Mouse (Mus musculus): ENCODE results near the gene Aifm2. TPM values are rescaled to one million over a fixed set of nuclear protein-coding genes. Genes with fewer than 3 reads are reported as not detected.

The Aifm2 gene
- polyA plus RNA-seq (2021; fragmentation: Nextera tagmentation), result 6.3 and 7.6 TPM in 2 replicates
- long read RNA-seq, experiment 1, transcript Aifm2-204 (10 exons, 1,512 nt), result major isoform, 7 of 18 reads
- long read RNA-seq, experiment 1, partial matches to known transcripts, result 3 of 18 reads
- long read RNA-seq, experiment 1, other reads (novel, unspliced or antisense), result 2 of 18 reads
- long read RNA-seq, experiment 2, transcript Aifm2-204 (10 exons, 1,512 nt), result minor isoform, 9 of 44 reads
- long read RNA-seq, experiment 2, transcript Aifm2-203 (9 exons, 3,086 nt), result major isoform, 18 of 44 reads
- long read RNA-seq, experiment 2, transcript Aifm2-201 (10 exons, 1,442 nt), result minor isoform, 7 of 44 reads
- long read RNA-seq, experiment 2, partial matches to known transcripts, result 2 of 44 reads
- long read RNA-seq, experiment 2, other reads (novel, unspliced or antisense), result 8 of 44 reads

DNA sequence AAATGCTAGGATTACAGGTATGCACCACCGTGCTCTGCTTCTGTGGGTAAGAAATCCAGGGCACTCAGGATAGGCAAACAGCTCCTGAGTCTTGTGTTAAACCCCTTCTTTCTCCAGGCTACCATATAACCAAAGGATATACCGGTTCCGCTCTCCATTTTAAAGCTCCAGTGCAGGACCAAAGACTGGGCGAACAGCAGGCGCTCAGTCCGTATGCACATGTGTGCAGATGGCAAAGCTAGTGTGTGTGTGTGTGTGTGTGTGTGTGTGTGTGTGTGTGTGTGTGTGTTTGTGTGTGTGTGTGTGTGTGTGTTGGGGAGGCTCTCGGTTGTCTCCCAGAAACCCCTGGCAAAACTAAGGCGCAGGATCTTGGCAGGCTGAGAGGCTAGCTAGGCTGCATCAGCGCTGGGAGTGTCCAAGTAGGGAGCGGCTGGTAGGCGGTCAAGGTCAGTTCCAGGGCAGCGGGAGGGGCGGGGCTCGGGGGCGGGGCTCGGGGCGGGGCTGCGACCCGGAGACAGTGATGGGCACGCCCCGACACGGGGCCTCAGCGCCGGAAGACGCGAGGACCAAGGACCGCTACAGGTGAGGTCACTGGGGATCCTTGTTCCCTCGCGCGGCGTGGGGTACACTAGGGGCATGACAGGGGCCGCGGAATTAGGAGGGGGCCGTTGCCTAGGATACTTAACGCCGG, at the start of gene Aifm2:
Aifm2 (plus strand) TSS at position 493 of the 691 bp plus-strand sequence.

GRCm38 (mm10) chr10:61680015-61680913, 34.8 kb upstream of the Aifm2 start, which contains the start of gene Sar1a:
Sar1a (plus strand) TSS chr10:61680299.

GRCm38 (mm10) chr10:61694870-61695670, 20.0 kb upstream of the Aifm2 start, which contains the start of gene Tysnd1:
Tysnd1 (plus strand) TSS chr10:61695514.

GRCm38 (mm10) chr10:61783621-61784251, 68.7 kb downstream of the Aifm2 start, which contains the start of gene H2afy2:
H2afy2 (minus strand) TSS chr10:61784147.

Small RNA genes within 50 kb of the gene (microRNA-seq; reads per million reads assigned to microRNA genes)
- not detected for gene Mir5108

Other genes with a start within 250 kb of the Aifm2 start
- gene Lrrc20, start 239.5 kb upstream of the Aifm2 start, polyA plus RNA-seq (2021; fragmentation: Nextera tagmentation), result 7.7 and 7.8 TPM in 2 replicates
- gene Npffr1, start 119.8 kb upstream of the Aifm2 start, polyA plus RNA-seq (2021; fragmentation: Nextera tagmentation), result 3.0 and 3.6 TPM in 2 replicates
- 150 and 155 TPM in 2 replicates for gene Ppa1, start 66.7 kb upstream of the Aifm2 start, polyA plus RNA-seq (2021; fragmentation: Nextera tagmentation)
- gene Sar1a, start 35.0 kb upstream of the Aifm2 start, polyA plus RNA-seq (2021; fragmentation: Nextera tagmentation), result 116 and 121 TPM in 2 replicates
- 28.5 and 35.3 TPM in 2 replicates for gene Tysnd1, start 19.7 kb upstream of the Aifm2 start, polyA plus RNA-seq (2021; fragmentation: Nextera tagmentation)
- 15.2 and 19.9 TPM in 2 replicates for gene H2afy2, start 68.9 kb downstream of the Aifm2 start, polyA plus RNA-seq (2021; fragmentation: Nextera tagmentation)